In genomic region chr1:184034011-184034557, GRCm38 (mm10) we compare ENCODE assay signal across 8 mouse cellular contexts. TPM values are rescaled to one million over a fixed set of nuclear protein-coding genes. Genes with fewer than 3 reads are reported as not detected.
DNase-seq lines count a peak whose midpoint lies in the region; ATAC-seq lines count a peak whose summit lies in the region.

1700056E22Rik (minus strand) TSS chr1:184034301.

- H3K4me1 ChIP-seq in brown adipose tissue, adult 24 weeks (ENCODE audit: control insufficient read depth, insufficient read depth, insufficient read length, low read length) = peaks cover 5% of the 10 kb centered on the region
- peaks cover 46% of the 10 kb centered on the region for H3K4me1 ChIP-seq in heart, embryonic 13.5 days
- H3K4me1 ChIP-seq in liver, embryonic 12.5 days = peaks cover 39% of the 10 kb centered on the region
- H3K4me1 ChIP-seq in stomach, embryonic 15.5 days = peaks cover 8% of the 10 kb centered on the region

- H3K4me3 ChIP-seq in brown adipose tissue, adult 24 weeks (ENCODE audit: insufficient read depth, low read depth, low read length) = peak within 1 kb of the TSS; percentile 79
- peak within 1 kb of the TSS; percentile 85 for H3K4me3 ChIP-seq in heart, embryonic 13.5 days
- H3K4me3 ChIP-seq in liver, embryonic 12.5 days = peak within 1 kb of the TSS; percentile 80
- H3K4me3 ChIP-seq in stomach, embryonic 15.5 days (replicated peaks) = peak within 1 kb of the TSS; percentile 75

- ATAC-seq in heart, embryonic 13.5 days (ENCODE audit: extremely low read depth, insufficient number of reproducible peaks, low FRiP score, low TSS enrichment) = peak; percentile 98
- peak; percentile 99 for ATAC-seq in liver, embryonic 12.5 days
- ATAC-seq in stomach, embryonic 15.5 days (ENCODE audit: insufficient read depth, low FRiP score, low read depth) = peak; percentile 99

- H3K27me3 ChIP-seq in heart, embryonic 13.5 days (replicated peaks) = no peaks in the 10 kb centered on the region
- H3K27me3 ChIP-seq in liver, embryonic 12.5 days (replicated peaks) = peaks cover 3% of the 10 kb centered on the region; the same call in 1 of the 2 replicates
- no peaks in the 10 kb centered on the region for H3K27me3 ChIP-seq in stomach, embryonic 15.5 days (replicated peaks)

- peaks cover 22% of the 10 kb centered on the region for H3K36me3 ChIP-seq in heart, embryonic 13.5 days
- 0 out of 2 replicates have a peak, but pooled peaks cover 5% of the 10 kb centered on the region for H3K36me3 ChIP-seq in liver, embryonic 12.5 days
- no peaks in the 10 kb centered on the region for H3K36me3 ChIP-seq in stomach, embryonic 15.5 days

- H3K9me3 ChIP-seq in heart, embryonic 13.5 days = no peaks in the 10 kb centered on the region
- no peaks in the 10 kb centered on the region for H3K9me3 ChIP-seq in liver, embryonic 12.5 days (replicated peaks)
- H3K9me3 ChIP-seq in stomach, embryonic 15.5 days = no peaks in the 10 kb centered on the region

- peak within 1 kb of the TSS; percentile 77 for H3K4me2 ChIP-seq in heart, embryonic 13.5 days
- peak within 1 kb of the TSS; percentile 99 for H3K4me2 ChIP-seq in liver, embryonic 12.5 days
- peak within 1 kb of the TSS; percentile 92 for H3K4me2 ChIP-seq in stomach, embryonic 15.5 days

- peak within 1 kb of the TSS; percentile 98 for H3K9ac ChIP-seq in heart, embryonic 13.5 days
- peak within 1 kb of the TSS; percentile 93 for H3K9ac ChIP-seq in liver, embryonic 12.5 days
- H3K9ac ChIP-seq in stomach, embryonic 15.5 days = peak within 1 kb of the TSS; percentile 81

- peak within 1 kb of the TSS; percentile 95 for H3K27ac ChIP-seq in brown adipose tissue, adult 24 weeks (replicated peaks; ENCODE audit: low read depth, low read length)
- peak within 1 kb of the TSS; percentile 99 for H3K27ac ChIP-seq in heart, embryonic 13.5 days (replicated peaks)
- peak within 1 kb of the TSS; percentile 95 for H3K27ac ChIP-seq in liver, embryonic 12.5 days
- H3K27ac ChIP-seq in stomach, embryonic 15.5 days = peak within 1 kb of the TSS; percentile 96

- DNase-seq in CD4-positive helper T cell, adult 2 months (ENCODE audit: low read depth, low spot score) = peak; percentile 100
- peak; percentile 58 for DNase-seq in fat pad, adult 2 months (ENCODE audit: extremely low read depth, low read depth, low spot score)
- peak; percentile 99 for DNase-seq in kidney, postnatal 10 days
- peak; percentile 99 for DNase-seq in natural killer cell, adult 2 months (ENCODE audit: low spot score in 2 of 2)

- WGBS in heart, embryonic 13.5 days = under 1% methylated on average over 38 of the region's 38 CpGs
- under 1% methylated on average over 38 of the region's 38 CpGs for WGBS in liver, embryonic 12.5 days (ENCODE audit: insufficient replicate concordance)
- under 1% methylated on average over 38 of the region's 38 CpGs for WGBS in stomach, embryonic 15.5 days

RNA-seq across cellular contexts. Expression of gene 1700056E22Rik, which starts in this region (rescaled TPM):
- 3.9 and 4.6 TPM in 2 replicates for polyA plus RNA-seq in brown adipose tissue, adult 24 weeks (2012; ENCODE audit: insufficient read depth, insufficient read length, missing spikeins)
- 2.4 TPM in 2 replicates for polyA plus RNA-seq in heart, embryonic 13.5 days (2015; fragmentation: Nextera tagmentation; extraction: Ambion mirVana)
- 0.85 and 0.98 TPM in 2 replicates for polyA plus RNA-seq in liver, embryonic 12.5 days (2016; fragmentation: Nextera tagmentation; extraction: Ambion mirVana)
- polyA plus RNA-seq in stomach, embryonic 15.5 days (2015; fragmentation: Nextera tagmentation; extraction: Ambion mirVana) = 1.4 and 1.5 TPM in 2 replicates

Comparison
In these comparisons a context has a peak if more than half of its experiments do, and no peak if none do; other contexts are left out.
1. Peak in every context shown above with its lines: DNase-seq, ATAC-seq, H3K4me3 ChIP-seq and H3K27ac ChIP-seq.
2. Peak in ATAC-seq, H3K4me3 ChIP-seq, H3K27ac ChIP-seq, H3K9ac ChIP-seq and H3K4me2 ChIP-seq in liver, embryonic 12.5 days; RNA of the gene not detected or under 1 TPM.